Mouse (Mus musculus): ENCODE data around the gene Foxi2. TPM values are rescaled to one million over a fixed set of nuclear protein-coding genes. Genes with fewer than 3 reads are reported as not detected.

Foxi2 gene
- polyA plus RNA-seq, 2 experiments, result 0.04 TPM; not detected in 1

- H3K27me3 ChIP-seq (ENCODE audit: control insufficient read depth, insufficient read depth, low read length), result no peaks in the 10 kb centered on the region; the same call in 1 of the 2 replicates
- ATAC-seq (ENCODE audit: low FRiP score, low read depth) (no peak), DNase-seq (ENCODE audit: low spot score) (no peak)
- no peak overlapping the region for H3K4me2 ChIP-seq (replicated peaks; ENCODE audit: low read depth, low read length, severe bottlenecking)
- no peaks in the 10 kb centered on the region for H3K36me3 ChIP-seq (ENCODE audit: control insufficient read depth, insufficient read depth, low read length)
- 66% methylated on average over 3 of the region's 3 CpGs for WGBS
- no peak overlapping the region for H3K4me3 ChIP-seq (replicated peaks; ENCODE audit: low read length)
- no peak for TF ChIP-seq POLR2A (IDR thresholded peaks at IDR 0.05; ENCODE audit: borderline replicate concordance, extremely low read depth, insufficient read depth, insufficient read length)
- no peaks in the 10 kb centered on the region for H3K4me1 ChIP-seq (ENCODE audit: control insufficient read depth, insufficient read depth, low read length)
- no peak overlapping the region for H3K9ac ChIP-seq (ENCODE audit: low read depth, low read length, severe bottlenecking)
- no peaks in the 10 kb centered on the region for H3K9me3 ChIP-seq (ENCODE audit: control insufficient read depth, low read length)
- H3K27ac ChIP-seq (replicated peaks; ENCODE audit: low read depth, low read length), result no peak overlapping the region
Observed at GRCm38 (mm10) chr7:135389039-135389438, 21.1 kb upstream of the Foxi2 start.

GRCm38 (mm10) chr7:135392949-135393542, 17.1 kb upstream of the Foxi2 start:
- no peaks in the 10 kb centered on the region; the same call in 1 of the 2 replicates for H3K27me3 ChIP-seq (ENCODE audit: control insufficient read depth, insufficient read depth, low read length)
- H3K4me3 ChIP-seq (replicated peaks; ENCODE audit: low read length), result no peak overlapping the region
- no peaks in the 10 kb centered on the region for H3K4me1 ChIP-seq (ENCODE audit: control insufficient read depth, insufficient read depth, low read length)
- no peak overlapping the region for H3K9ac ChIP-seq (ENCODE audit: low read depth, low read length, severe bottlenecking)
- H3K27ac ChIP-seq (replicated peaks; ENCODE audit: low read depth, low read length), result no peak overlapping the region
- WGBS, result 15% methylated on average over 5 of the region's 5 CpGs
- DNase-seq (ENCODE audit: low spot score) (no peak), ATAC-seq (ENCODE audit: low FRiP score, low read depth) (no peak)
- H3K4me2 ChIP-seq (replicated peaks; ENCODE audit: low read depth, low read length, severe bottlenecking), result no peak overlapping the region
- no peak for TF ChIP-seq POLR2A (IDR thresholded peaks at IDR 0.05; ENCODE audit: borderline replicate concordance, extremely low read depth, insufficient read depth, insufficient read length)
- H3K9me3 ChIP-seq (ENCODE audit: control insufficient read depth, low read length), result no peaks in the 10 kb centered on the region
- H3K36me3 ChIP-seq (ENCODE audit: control insufficient read depth, insufficient read depth, low read length), result no peaks in the 10 kb centered on the region

DNA sequence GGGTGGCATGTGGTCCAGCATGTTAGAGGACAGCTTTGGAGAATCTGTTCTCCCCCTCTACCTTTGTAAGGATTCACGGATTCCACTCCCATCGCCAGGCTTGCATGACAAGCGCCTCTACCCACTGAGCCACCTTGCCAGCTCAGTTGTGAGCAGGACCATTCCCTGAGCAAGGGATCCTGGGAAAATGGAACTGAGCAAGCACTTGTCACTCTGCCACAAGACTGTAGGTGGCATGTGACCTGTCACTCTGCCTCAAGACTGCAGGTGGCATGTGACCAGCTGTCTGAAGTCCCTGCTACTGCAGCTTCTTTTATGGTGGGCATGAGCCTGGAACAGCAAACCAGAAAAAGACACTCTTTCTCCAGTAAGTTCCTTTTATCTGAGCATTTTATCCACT, 15.7 kb upstream of the Foxi2 start:
- 95% methylated on average over 3 of the region's 3 CpGs for WGBS
- H3K9me3 ChIP-seq (ENCODE audit: control insufficient read depth, low read length), result no peaks in the 10 kb centered on the region
- ATAC-seq (ENCODE audit: low FRiP score, low read depth), result no peak

DNA sequence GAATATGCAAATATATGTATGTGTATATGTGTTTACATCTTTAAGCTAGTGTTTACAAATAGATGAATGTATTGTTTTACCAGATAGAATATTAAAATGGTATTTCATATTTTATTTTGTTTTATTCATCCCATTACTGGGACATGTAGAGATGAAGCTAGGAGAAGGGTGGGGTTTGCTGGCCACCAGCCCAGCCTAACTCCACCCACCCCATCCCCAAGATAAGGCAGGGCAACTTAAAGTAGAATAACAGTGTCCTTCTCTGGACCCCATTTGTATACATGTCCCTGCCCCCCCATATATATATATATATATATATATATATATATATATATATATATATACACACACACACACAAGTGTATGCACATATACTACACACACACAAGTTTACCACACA, 14.9 kb upstream of the Foxi2 start:
- no peak for DNase-seq (ENCODE audit: low spot score)
- Histone ChIP-seq H3K9ac (ENCODE audit: low read depth, low read length, severe bottlenecking) (no peak overlapping the region), H3K4me3 (replicated peaks; ENCODE audit: low read length) (no peak overlapping the region), H3K9me3 (ENCODE audit: control insufficient read depth, low read length) (no peaks in the 10 kb centered on the region), H3K27ac (replicated peaks; ENCODE audit: low read depth, low read length) (no peak overlapping the region), H3K4me2 (replicated peaks; ENCODE audit: low read depth, low read length, severe bottlenecking) (no peak overlapping the region), H3K27me3 (ENCODE audit: control insufficient read depth, insufficient read depth, low read length) (no peaks in the 10 kb centered on the region; the same call in 1 of the 2 replicates), H3K36me3 (ENCODE audit: control insufficient read depth, insufficient read depth, low read length) (no peaks in the 10 kb centered on the region), H3K4me1 (ENCODE audit: control insufficient read depth, insufficient read depth, low read length) (no peaks in the 10 kb centered on the region)
- ATAC-seq (ENCODE audit: low FRiP score, low read depth), result no peak
- no peak for TF ChIP-seq POLR2A (IDR thresholded peaks at IDR 0.05; ENCODE audit: borderline replicate concordance, extremely low read depth, insufficient read depth, insufficient read length)

More for the DNA sequence above, 15.7 kb upstream of the Foxi2 start:
- H3K27ac ChIP-seq (replicated peaks; ENCODE audit: low read depth, low read length), result no peak overlapping the region
- H3K4me2 ChIP-seq (replicated peaks; ENCODE audit: low read depth, low read length, severe bottlenecking), result no peak overlapping the region
- H3K27me3 ChIP-seq (ENCODE audit: control insufficient read depth, insufficient read depth, low read length), result no peaks in the 10 kb centered on the region; the same call in 1 of the 2 replicates
- H3K36me3 ChIP-seq (ENCODE audit: control insufficient read depth, insufficient read depth, low read length), result no peaks in the 10 kb centered on the region
- no peak for DNase-seq (ENCODE audit: low spot score)
- H3K9ac ChIP-seq (ENCODE audit: low read depth, low read length, severe bottlenecking), result no peak overlapping the region
- TF ChIP-seq POLR2A (IDR thresholded peaks at IDR 0.05; ENCODE audit: borderline replicate concordance, extremely low read depth, insufficient read depth, insufficient read length), result no peak
- H3K4me3 ChIP-seq (replicated peaks; ENCODE audit: low read length), result no peak overlapping the region
- no peaks in the 10 kb centered on the region for H3K4me1 ChIP-seq (ENCODE audit: control insufficient read depth, insufficient read depth, low read length)

- H3K9me3 ChIP-seq (ENCODE audit: control insufficient read depth, low read length), result no peaks in the 10 kb centered on the region
- DNase-seq (ENCODE audit: low spot score), result no peak
- H3K27me3 ChIP-seq (ENCODE audit: control insufficient read depth, insufficient read depth, low read length), result no peaks in the 10 kb centered on the region; the same call in 1 of the 2 replicates
- 64% methylated on average over 6 of the region's 6 CpGs for WGBS
- H3K9ac ChIP-seq (ENCODE audit: low read depth, low read length, severe bottlenecking), result no peak overlapping the region
- no peak overlapping the region for H3K4me3 ChIP-seq (replicated peaks; ENCODE audit: low read length)
- no peaks in the 10 kb centered on the region for H3K36me3 ChIP-seq (ENCODE audit: control insufficient read depth, insufficient read depth, low read length)
- H3K4me1 ChIP-seq (ENCODE audit: control insufficient read depth, insufficient read depth, low read length), result no peaks in the 10 kb centered on the region
- no peak for TF ChIP-seq POLR2A (IDR thresholded peaks at IDR 0.05; ENCODE audit: borderline replicate concordance, extremely low read depth, insufficient read depth, insufficient read length)
- no peak overlapping the region for H3K27ac ChIP-seq (replicated peaks; ENCODE audit: low read depth, low read length)
- no peak for ATAC-seq (ENCODE audit: low FRiP score, low read depth)
- no peak overlapping the region for H3K4me2 ChIP-seq (replicated peaks; ENCODE audit: low read depth, low read length, severe bottlenecking)
Observed at GRCm38 (mm10) chr7:135397096-135397495, 13.0 kb upstream of the Foxi2 start.

Data from limb, embryonic 14.5 days (tissue).